Mouse (Mus musculus): ENCODE data around the gene Kif2c. TPM values are rescaled to one million over a fixed set of nuclear protein-coding genes. Genes with fewer than 3 reads are reported as not detected.

Kif2c gene
- total and polyA plus RNA-seq, 2 experiments: 0.05 to 0.18 TPM

- peaks cover 8% of the 10 kb centered on the region; the same call in 1 of the 2 replicates for H3K79me2 ChIP-seq (ENCODE audit: control insufficient read depth, insufficient read depth, low read length)
- H3K27me3 ChIP-seq (ENCODE audit: control insufficient read depth, insufficient read depth, low read length): no peaks in the 10 kb centered on the region
- no peak overlapping the region for H3K4me3 ChIP-seq (ENCODE audit: insufficient read depth, low read depth, low read length)
- peaks cover 5% of the 10 kb centered on the region; the same call in 1 of the 2 replicates for H3K4me1 ChIP-seq (ENCODE audit: control insufficient read depth, insufficient read depth, low read length)
- H3K36me3 ChIP-seq (ENCODE audit: control insufficient read depth, insufficient read depth, low read length): peaks cover 39% of the 10 kb centered on the region
- TF ChIP-seq POLR2A (IDR thresholded peaks at IDR 0.05; ENCODE audit: extremely low read depth, insufficient read depth, low read length) (no peak), CTCF (IDR thresholded peaks at IDR 0.05; ENCODE audit: low read depth, low read length) (no peak)
- no peak for DNase-seq (ENCODE audit: extremely low read depth, low read depth, low spot score)
- no peak overlapping the region for H3K9ac ChIP-seq (ENCODE audit: low read depth, low read length)
- 64% methylated on average over 5 of the region's 5 CpGs for WGBS
- H3K27ac ChIP-seq (replicated peaks; ENCODE audit: insufficient read depth, low read depth, low read length): no peak overlapping the region
Measured at GRCm38 (mm10) chr4:117152714-117153113, 29.7 kb downstream of the Kif2c start.

DNA sequence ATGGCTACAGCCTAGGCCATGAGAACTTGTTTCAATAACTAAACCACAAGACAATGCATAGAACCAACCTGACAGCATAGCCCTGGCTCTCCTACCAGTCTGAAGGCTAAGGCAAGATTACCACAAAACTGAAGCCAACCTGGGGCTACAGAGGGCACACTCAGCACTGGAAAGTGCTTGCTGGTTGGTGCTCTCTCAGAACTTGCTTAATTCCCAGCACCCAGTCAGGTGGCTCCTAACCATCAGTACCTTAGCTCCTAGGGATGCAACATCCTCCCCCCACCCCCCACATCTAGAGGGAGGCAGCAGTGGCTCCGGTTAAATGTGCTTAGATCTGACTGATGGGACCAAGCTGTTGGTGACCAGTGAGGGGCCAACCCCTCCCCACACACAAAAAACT, 31.0 kb downstream of the Kif2c start:
- peaks cover 5% of the 10 kb centered on the region; the same call in 1 of the 2 replicates for H3K4me1 ChIP-seq (ENCODE audit: control insufficient read depth, insufficient read depth, low read length)
- no peak for TF ChIP-seq CTCF (IDR thresholded peaks at IDR 0.05; ENCODE audit: low read depth, low read length)
- TF ChIP-seq POLR2A (IDR thresholded peaks at IDR 0.05; ENCODE audit: extremely low read depth, insufficient read depth, low read length): no peak
- H3K27ac ChIP-seq (replicated peaks; ENCODE audit: insufficient read depth, low read depth, low read length): no peak overlapping the region
- no peak for DNase-seq (ENCODE audit: extremely low read depth, low read depth, low spot score)
- WGBS: 70% methylated on average over 1 of the region's 1 CpGs
- peaks cover 8% of the 10 kb centered on the region; the same call in 1 of the 2 replicates for H3K79me2 ChIP-seq (ENCODE audit: control insufficient read depth, insufficient read depth, low read length)
- no peak overlapping the region for H3K4me3 ChIP-seq (ENCODE audit: insufficient read depth, low read depth, low read length)
- no peak overlapping the region for H3K9ac ChIP-seq (ENCODE audit: low read depth, low read length)
- no peaks in the 10 kb centered on the region for H3K27me3 ChIP-seq (ENCODE audit: control insufficient read depth, insufficient read depth, low read length)
- peaks cover 39% of the 10 kb centered on the region for H3K36me3 ChIP-seq (ENCODE audit: control insufficient read depth, insufficient read depth, low read length)

DNA sequence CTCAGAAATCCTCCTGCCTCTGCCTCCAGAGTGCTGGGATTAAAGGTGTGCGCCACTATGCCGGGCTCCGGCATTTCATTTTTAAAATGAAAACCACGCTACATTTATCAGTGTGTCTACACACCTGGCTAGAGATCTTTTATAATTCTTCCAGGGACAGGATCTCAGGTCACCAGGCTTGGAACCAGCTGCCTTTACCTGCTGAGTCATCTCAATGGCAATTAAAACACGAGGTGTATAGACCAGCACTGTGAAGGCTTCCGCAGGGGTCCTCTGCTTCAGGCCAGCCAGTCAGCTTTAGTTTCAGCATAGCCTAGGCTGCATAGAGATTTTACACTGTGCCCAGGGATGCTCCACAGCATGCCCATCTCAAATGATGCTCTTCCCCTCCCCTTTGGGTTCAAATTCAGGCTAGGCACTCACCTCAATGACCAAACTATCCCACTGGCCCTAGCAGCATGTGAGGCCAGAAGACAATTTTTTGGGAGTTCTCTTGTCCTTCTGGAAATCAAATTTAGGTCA, 32.2 kb downstream of the Kif2c start:
- H3K79me2 ChIP-seq (ENCODE audit: control insufficient read depth, insufficient read depth, low read length): peaks cover 3% of the 10 kb centered on the region; the same call in 1 of the 2 replicates
- H3K4me1 ChIP-seq (ENCODE audit: control insufficient read depth, insufficient read depth, low read length): peaks cover 5% of the 10 kb centered on the region; the same call in 1 of the 2 replicates
- TF ChIP-seq POLR2A (IDR thresholded peaks at IDR 0.05; ENCODE audit: extremely low read depth, insufficient read depth, low read length) (no peak), CTCF (IDR thresholded peaks at IDR 0.05; ENCODE audit: low read depth, low read length) (no peak)
- no peak overlapping the region for H3K9ac ChIP-seq (ENCODE audit: low read depth, low read length)
- 95% methylated on average over 6 of the region's 6 CpGs for WGBS
- no peak overlapping the region for H3K27ac ChIP-seq (replicated peaks; ENCODE audit: insufficient read depth, low read depth, low read length)
- H3K4me3 ChIP-seq (ENCODE audit: insufficient read depth, low read depth, low read length): no peak overlapping the region
- no peak for DNase-seq (ENCODE audit: extremely low read depth, low read depth, low spot score)
- H3K27me3 ChIP-seq (ENCODE audit: control insufficient read depth, insufficient read depth, low read length): no peaks in the 10 kb centered on the region
- peaks cover 39% of the 10 kb centered on the region for H3K36me3 ChIP-seq (ENCODE audit: control insufficient read depth, insufficient read depth, low read length)

- H3K9ac ChIP-seq (ENCODE audit: low read depth, low read length): no peak overlapping the region
- DNase-seq (ENCODE audit: extremely low read depth, low read depth, low spot score): no peak
- H3K36me3 ChIP-seq (ENCODE audit: control insufficient read depth, insufficient read depth, low read length): peaks cover 39% of the 10 kb centered on the region
- H3K27ac ChIP-seq (replicated peaks; ENCODE audit: insufficient read depth, low read depth, low read length): no peak overlapping the region
- TF ChIP-seq CTCF (IDR thresholded peaks at IDR 0.05; ENCODE audit: low read depth, low read length): no peak
- TF ChIP-seq POLR2A (IDR thresholded peaks at IDR 0.05; ENCODE audit: extremely low read depth, insufficient read depth, low read length): no peak
- H3K27me3 ChIP-seq (ENCODE audit: control insufficient read depth, insufficient read depth, low read length): no peaks in the 10 kb centered on the region
- no peak overlapping the region for H3K4me3 ChIP-seq (ENCODE audit: insufficient read depth, low read depth, low read length)
- 85% methylated on average over 6 of the region's 6 CpGs for WGBS
- no peaks in the 10 kb centered on the region; the same call in 1 of the 2 replicates for H3K4me1 ChIP-seq (ENCODE audit: control insufficient read depth, insufficient read depth, low read length)
- H3K79me2 ChIP-seq (ENCODE audit: control insufficient read depth, insufficient read depth, low read length): no peaks in the 10 kb centered on the region
Measured at GRCm38 (mm10) chr4:117149291-117150211, 32.9 kb downstream of the Kif2c start.

DNA sequence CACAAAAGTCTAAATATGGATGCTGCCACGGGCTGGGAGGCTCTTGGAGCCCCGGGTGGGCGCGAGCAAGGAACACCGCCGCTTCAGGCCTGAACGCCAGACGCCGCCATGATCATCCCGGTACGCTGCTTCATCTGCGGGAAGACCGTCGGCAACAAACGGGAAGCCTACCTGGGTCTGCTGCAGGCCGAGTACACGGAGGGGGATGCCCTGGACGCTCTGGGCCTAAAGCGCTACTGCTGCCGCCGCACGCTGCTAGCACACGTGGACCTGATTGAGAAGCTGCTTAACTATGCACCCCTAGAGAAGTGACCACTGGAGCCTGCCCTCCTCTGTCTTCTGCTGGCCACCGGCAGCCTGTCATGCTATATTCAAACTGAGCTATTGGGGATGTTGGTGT, 33.6 kb downstream of the Kif2c start:
- DNase-seq (ENCODE audit: extremely low read depth, low read depth, low spot score): no peak
- WGBS: 80% methylated on average over 24 of the region's 24 CpGs
- H3K79me2 ChIP-seq (ENCODE audit: control insufficient read depth, insufficient read depth, low read length): no peaks in the 10 kb centered on the region
- H3K9ac ChIP-seq (ENCODE audit: low read depth, low read length): no peak overlapping the region
- no peaks in the 10 kb centered on the region for H3K4me1 ChIP-seq (ENCODE audit: control insufficient read depth, insufficient read depth, low read length)
- peaks cover 33% of the 10 kb centered on the region for H3K36me3 ChIP-seq (ENCODE audit: control insufficient read depth, insufficient read depth, low read length)
- TF ChIP-seq POLR2A (IDR thresholded peaks at IDR 0.05; ENCODE audit: extremely low read depth, insufficient read depth, low read length) (no peak), CTCF (IDR thresholded peaks at IDR 0.05; ENCODE audit: low read depth, low read length) (no peak)
- no peaks in the 10 kb centered on the region for H3K27me3 ChIP-seq (ENCODE audit: control insufficient read depth, insufficient read depth, low read length)
- H3K4me3 ChIP-seq (ENCODE audit: insufficient read depth, low read depth, low read length): no peak overlapping the region
- no peak overlapping the region for H3K27ac ChIP-seq (replicated peaks; ENCODE audit: insufficient read depth, low read depth, low read length)
